Mouse (Mus musculus): ENCODE data around the gene Ascl3.

Gene Ascl3

GRCm38 (mm10) chr7:109731626-109732025 is at the start of gene Ascl3:
Gene Ascl3 (minus strand): TSS chr7:109731726.
- DNase-seq = no peak

GRCm38 (mm10) chr7:109781087-109781469 is 49.6 kb upstream of the Ascl3 start:
- no peak for DNase-seq

GRCm38 (mm10) chr7:109772251-109772650 is 40.7 kb upstream of the Ascl3 start:
- DNase-seq = no peak

GRCm38 (mm10) chr7:109768699-109769383 is 37.3 kb upstream of the Ascl3 start:
- DNase-seq = no peak

- DNase-seq = no peak
Measured at GRCm38 (mm10) chr7:109767575-109768350, 36.2 kb upstream of the Ascl3 start.

- DNase-seq = no peak
Measured at GRCm38 (mm10) chr7:109764009-109764408, 32.5 kb upstream of the Ascl3 start.

GRCm38 (mm10) chr7:109756291-109756690 is 24.8 kb upstream of the Ascl3 start:
- no peak for DNase-seq

GRCm38 (mm10) chr7:109754034-109754433 is 22.5 kb upstream of the Ascl3 start:
- no peak for DNase-seq

- peak; percentile 91 for DNase-seq
Measured at GRCm38 (mm10) chr7:109752008-109752925, 20.7 kb upstream of the Ascl3 start, which contains the start of gene Tmem9b. Gene Tmem9b (minus strand): TSS chr7:109752875.

- peak; percentile 32 for DNase-seq
Measured at GRCm38 (mm10) chr7:109751427-109752007, 20.0 kb upstream of the Ascl3 start.

GRCm38 (mm10) chr7:109747747-109748146 is 16.2 kb upstream of the Ascl3 start:
- DNase-seq = no peak

GRCm38 (mm10) chr7:109741703-109742102 is 10.2 kb upstream of the Ascl3 start:
- DNase-seq = no peak

- DNase-seq = no peak
Measured at GRCm38 (mm10) chr7:109741060-109741459, 9.5 kb upstream of the Ascl3 start.

GRCm38 (mm10) chr7:109739822-109740370 is 8.4 kb upstream of the Ascl3 start:
- no peak for DNase-seq

- peak; percentile 77 for DNase-seq
Measured at GRCm38 (mm10) chr7:109734806-109735205, 3.3 kb upstream of the Ascl3 start.

GRCm38 (mm10) chr7:109723697-109724096 is 7.8 kb downstream of the Ascl3 start, which contains the start of gene BC051019:
Gene BC051019 (minus strand): TSS chr7:109723850.
- no peak for DNase-seq

- no peak for DNase-seq
Measured at GRCm38 (mm10) chr7:109723114-109723513, 8.4 kb downstream of the Ascl3 start.

- peak; percentile 43 for DNase-seq
Measured at GRCm38 (mm10) chr7:109722618-109723017, 8.9 kb downstream of the Ascl3 start.

- DNase-seq = peak; percentile 71
Measured at GRCm38 (mm10) chr7:109719286-109719685, 12.2 kb downstream of the Ascl3 start.

- DNase-seq = no peak
Measured at GRCm38 (mm10) chr7:109713434-109713982, 18.0 kb downstream of the Ascl3 start.

- no peak for DNase-seq
Measured at GRCm38 (mm10) chr7:109712198-109712597, 19.3 kb downstream of the Ascl3 start.

- DNase-seq = no peak
Measured at GRCm38 (mm10) chr7:109710069-109710468, 21.5 kb downstream of the Ascl3 start.
